Mouse (Mus musculus) MEL (cell line): ENCODE results near the gene Kirrel3. TPM values are rescaled to one million over a fixed set of nuclear protein-coding genes. Genes with fewer than 3 reads are reported as not detected.

ENCODE experiments used
- DNase-seq: peaks from one replicate; pipeline ENCODE4 v3.0.0; 2011; ENCODE audit warnings: low read depth, low spot score
- H3K27ac ChIP-seq: 2 replicates; pipeline ENCODE4 v1.5.1; 2012; ENCODE audit warnings: low read depth, mild to moderate bottlenecking, control low read depth, low read length, moderate library complexity; ENCODE audit not compliant: control insufficient read depth
- H3K27me3 ChIP-seq, 2 experiments: fragments of 150-350 bp in 1 of 2; sonication (generic) in 1 of 2; 2 replicates each; pipeline ENCODE4 v1.6.1; 2012; ENCODE audit warnings: low read length in 2 of 2, mild to moderate bottlenecking in 2 of 2, improper control_type of control experiment in 1 of 2, moderate library complexity in 1 of 2; ENCODE audit not compliant: insufficient read depth in 2 of 2, control insufficient read depth in 1 of 2
- H3K36me3 ChIP-seq, 2 experiments: 2 replicates each; pipeline ENCODE4 v1.6.1; 2012 to 2014; ENCODE audit warnings: low read length in 2 of 2, improper control_type of control experiment in 1 of 2, inconsistent platforms in 1 of 2, mild to moderate bottlenecking in 1 of 2; ENCODE audit not compliant: insufficient read depth in 2 of 2, control insufficient read depth in 1 of 2
- H3K4me1 ChIP-seq, 2 experiments: fragments of 150-350 bp in 1 of 2; sonication (generic) in 1 of 2; 2 replicates each; pipeline ENCODE4 v1.6.1; 2012; ENCODE audit warnings: low read length in 2 of 2, improper control_type of control experiment in 1 of 2, mild to moderate bottlenecking in 1 of 2; ENCODE audit not compliant: insufficient read depth in 2 of 2, control insufficient read depth in 1 of 2
- H3K4me3 ChIP-seq, 2 experiments: fragments of 150-350 bp in 1 of 2; sonication (generic) in 1 of 2; 2 replicates each; pipeline ENCODE4 v1.5.1; 2012; ENCODE audit warnings: low read depth in 2 of 2, low read length in 2 of 2, mild to moderate bottlenecking in 2 of 2, moderate library complexity in 2 of 2, control low read depth in 1 of 2, improper control_type of control experiment in 1 of 2; ENCODE audit not compliant: control insufficient read depth in 1 of 2, insufficient read depth in 1 of 2
- H3K79me2 ChIP-seq: 2 replicates; pipeline ENCODE4 v1.6.1; 2012; ENCODE audit warnings: mild to moderate bottlenecking, low read length, moderate library complexity; ENCODE audit not compliant: control insufficient read depth, poor library complexity, insufficient read depth
- H3K9ac ChIP-seq: 2 replicates; pipeline ENCODE4 v1.6.1; 2012; ENCODE audit warnings: low read depth, mild to moderate bottlenecking, control low read depth, low read length, moderate library complexity; ENCODE audit not compliant: control insufficient read depth, poor library complexity, severe bottlenecking
- H3K9me3 ChIP-seq: fragments of 150-350 bp; sonication (generic); replicated peaks from 2 replicates; pipeline ENCODE4 v1.6.1; 2012; ENCODE audit warnings: mild to moderate bottlenecking, low read length, improper control_type of control experiment, moderate library complexity; ENCODE audit not compliant: insufficient read depth
- CHD1 ChIP-seq: IDR thresholded peaks from 2 replicates; pipeline ENCODE4 v1.6.1; 2012; ENCODE audit warnings: low read depth, mild to moderate bottlenecking, inconsistent platforms, low read length, improper control_type of control experiment
- CHD2 ChIP-seq: IDR thresholded peaks from 2 replicates; pipeline ENCODE4 v1.6.1; 2011; ENCODE audit warnings: low read length, improper control_type of control experiment
- HCFC1 ChIP-seq: IDR thresholded peaks from 2 replicates; pipeline ENCODE4 v1.6.1; 2012; ENCODE audit warnings: low read depth, mild to moderate bottlenecking, inconsistent platforms, low read length, improper control_type of control experiment, moderate library complexity
- JUND ChIP-seq: IDR thresholded peaks from 2 replicates; pipeline ENCODE4 v1.6.1; 2011; ENCODE audit warnings: low read depth, mild to moderate bottlenecking, improper control_type of control experiment, low read length
- KAT2A ChIP-seq: conservative IDR thresholded peaks from 2 replicates; pipeline ENCODE4 v1.6.1; 2012; ENCODE audit warnings: low read depth, low read length, improper control_type of control experiment, inconsistent platforms
- MAZ ChIP-seq: IDR thresholded peaks from 2 replicates; pipeline ENCODE4 v1.6.1; 2012; ENCODE audit warnings: low read depth, mild to moderate bottlenecking, inconsistent platforms, low read length, improper control_type of control experiment
- MXI1 ChIP-seq: IDR thresholded peaks from 2 replicates; pipeline ENCODE4 v1.6.1; 2011; ENCODE audit warnings: mild to moderate bottlenecking, low read depth, low read length, improper control_type of control experiment
- MYC ChIP-seq: IDR thresholded peaks from 2 replicates; pipeline ENCODE4 v1.6.1; 2011; ENCODE audit warnings: low read depth, mild to moderate bottlenecking, low read length, improper control_type of control experiment, moderate library complexity
- NELFE ChIP-seq: IDR thresholded peaks from 2 replicates; pipeline ENCODE4 v1.6.1; 2011; ENCODE audit warnings: low read depth, low read length, improper control_type of control experiment
- NRF1 ChIP-seq: IDR thresholded peaks from 2 replicates; pipeline ENCODE4 v1.6.1; 2014; ENCODE audit warnings: low read depth, mild to moderate bottlenecking, inconsistent platforms, low read length, improper control_type of control experiment, moderate library complexity; ENCODE audit not compliant: poor library complexity, insufficient read depth, severe bottlenecking
- POLR2AphosphoS2 ChIP-seq: IDR thresholded peaks from 2 replicates; pipeline ENCODE4 v1.6.1; 2011; ENCODE audit warnings: low read length, improper control_type of control experiment
- RCOR1 ChIP-seq: IDR thresholded peaks from 2 replicates; pipeline ENCODE4 v1.6.1; 2012; ENCODE audit warnings: low read depth, mild to moderate bottlenecking, inconsistent platforms, low read length, improper control_type of control experiment
- TBP ChIP-seq: IDR thresholded peaks from 2 replicates; pipeline ENCODE4 v1.8.0; 2011; ENCODE audit warnings: low read depth, low read length, improper control_type of control experiment
- TCF12 ChIP-seq: IDR thresholded peaks from 2 replicates; pipeline ENCODE4 v1.6.1; 2014; ENCODE audit warnings: low read depth, mild to moderate bottlenecking, inconsistent platforms, low read length, improper control_type of control experiment, moderate library complexity
- USF1 ChIP-seq: IDR thresholded peaks from 2 replicates; pipeline ENCODE4 v1.6.1; 2014; ENCODE audit warnings: low read depth, mild to moderate bottlenecking, inconsistent platforms, low read length, improper control_type of control experiment, moderate library complexity
- USF2 ChIP-seq, 2 experiments: IDR thresholded peaks; 2 replicates each; pipeline ENCODE4 v1.6.1; 2011 to 2012; ENCODE audit warnings: improper control_type of control experiment in 2 of 2, low read length in 2 of 2, borderline replicate concordance in 1 of 2, inconsistent platforms in 1 of 2, low read depth in 1 of 2, mild to moderate bottlenecking in 1 of 2; ENCODE audit not compliant: insufficient read depth in 1 of 2
- ZC3H11A ChIP-seq: IDR thresholded peaks from 2 replicates; pipeline ENCODE4 v1.6.1; 2012; ENCODE audit warnings: low read depth, mild to moderate bottlenecking, inconsistent platforms, low read length, improper control_type of control experiment
- ZKSCAN1 ChIP-seq: IDR thresholded peaks from 2 replicates; pipeline ENCODE4 v1.6.1; 2012; ENCODE audit warnings: low read depth, mild to moderate bottlenecking, inconsistent platforms, low read length, improper control_type of control experiment, moderate library complexity
- ZMIZ1 ChIP-seq: IDR thresholded peaks from 2 replicates; pipeline ENCODE4 v1.6.1; 2012; ENCODE audit warnings: low read depth, mild to moderate bottlenecking, inconsistent platforms, low read length, improper control_type of control experiment, moderate library complexity
- ZNF384 ChIP-seq: IDR thresholded peaks from 2 replicates; pipeline ENCODE4 v1.6.1; 2012; ENCODE audit warnings: low read depth, mild to moderate bottlenecking, inconsistent platforms, low read length, improper control_type of control experiment
- polyA plus RNA-seq, 2 experiments: library from polyadenylated mRNA; stranded (reverse) in 1 of 2; unstranded in 1 of 2; fragments of >175 nt in 1 of 2; fragments of >200 nt in 1 of 2; gene quantifications; 2 replicates each; pipeline versions ENCODE4 v1.2.1 to v1.2.4; 2012; ENCODE audit warnings: low replicate concordance in 2 of 2, low read depth in 1 of 2; ENCODE audit not compliant: insufficient read length in 2 of 2, insufficient read depth in 1 of 2, missing spikeins in 1 of 2
- total RNA-seq: library from RNA; depleted of rRNA; stranded (reverse); fragments of 300-350 nt; gene quantifications from 2 replicates; pipeline ENCODE4 v1.2.3, GENCODE M21; 2012

The Kirrel3 gene
- total and polyA plus RNA-seq, 3 experiments: 0.06 TPM; not detected in 2

GRCm38 (mm10) chr9:34824358-34825088, 338.8 kb downstream of the Kirrel3 start:
- Histone ChIP-seq H3K79me2 (no peaks in the 10 kb centered on the region), H3K4me1 (no peaks in the 10 kb centered on the region), H3K9ac (no peak overlapping the region), H3K36me3 (no peaks in the 10 kb centered on the region), H3K27me3 (no peaks in the 10 kb centered on the region), H3K9me3 (no peaks in the 10 kb centered on the region), H3K4me3 (no peak overlapping the region), H3K27ac (no peak overlapping the region)
- DNase-seq: no peak
- no peak for TF ChIP-seq ZC3H11A
- TF ChIP-seq USF2 (IDR thresholded peaks at IDR 0.05; ENCODE audit: borderline replicate concordance in 1 of 2, insufficient read depth in 1 of 2, low read depth in 1 of 2, low read length in 2 of 2): no peak
- no peak for TF ChIP-seq JUND
- TF ChIP-seq NELFE: no peak
- TF ChIP-seq MYC: no peak
- no peak for TF ChIP-seq ZNF384
- no peak for TF ChIP-seq CHD2
- TF ChIP-seq RCOR1: no peak
- no peak for TF ChIP-seq KAT2A
- no peak for TF ChIP-seq MXI1
- TF ChIP-seq HCFC1: no peak

- Histone ChIP-seq H3K27ac (no peak overlapping the region), H3K4me3 (no peak overlapping the region), H3K9ac (no peak overlapping the region), H3K36me3 (no peaks in the 10 kb centered on the region), H3K9me3 (no peaks in the 10 kb centered on the region), H3K4me1 (no peaks in the 10 kb centered on the region), H3K27me3 (no peaks in the 10 kb centered on the region), H3K79me2 (no peaks in the 10 kb centered on the region)
- no peak for DNase-seq
- TF ChIP-seq ZKSCAN1: no peak
- TF ChIP-seq USF1: no peak
- no peak for TF ChIP-seq TCF12
- no peak for TF ChIP-seq NRF1
- no peak for TF ChIP-seq HCFC1
- TF ChIP-seq POLR2AphosphoS2: no peak
- TF ChIP-seq TBP: no peak
- TF ChIP-seq RCOR1: no peak
- TF ChIP-seq ZMIZ1: no peak
- TF ChIP-seq CHD1: no peak
- TF ChIP-seq MAZ: no peak
- no peak for TF ChIP-seq MYC
These were observed 339.4 kb downstream of the Kirrel3 start for GRCm38 (mm10) chr9:34825089-34825400.
